Mouse (Mus musculus): ENCODE measurements around the gene Hist3h2ba. TPM values are rescaled to one million over a fixed set of nuclear protein-coding genes. Genes with fewer than 3 reads are reported as not detected.

The Hist3h2ba gene
- total and polyA plus RNA-seq, 3 experiments: 0.21 to 48.2 TPM; not detected in 1

DNA sequence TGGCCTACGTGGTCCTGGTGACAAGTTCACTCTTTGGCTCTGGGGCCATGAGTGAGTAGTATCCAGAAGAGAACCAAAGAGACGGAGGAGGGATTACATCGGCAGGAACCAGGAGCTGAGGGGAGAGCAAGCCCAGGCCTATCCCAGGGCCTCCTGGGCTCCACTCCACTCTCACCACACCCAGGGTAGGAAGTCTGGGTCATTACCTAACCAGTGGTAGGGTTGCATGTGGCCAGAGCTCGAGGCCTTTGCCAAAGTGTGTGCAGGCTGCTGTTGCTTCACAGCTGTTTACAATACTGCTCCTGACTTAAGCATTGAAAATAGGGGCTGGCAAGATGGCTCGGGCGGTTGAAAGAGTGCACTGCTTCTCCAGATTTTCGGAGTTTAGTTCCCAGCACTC lies 30.9 kb downstream of the Hist3h2ba start:
- H3K27ac ChIP-seq (ENCODE audit: control insufficient read depth, low read depth, low read length): no peak overlapping the region
- DNase-seq (ENCODE audit: low read depth, low spot score): no peak
- H3K4me3 ChIP-seq (ENCODE audit: control insufficient read depth in 1 of 2, insufficient read depth in 1 of 2, low read depth in 2 of 2, low read length in 2 of 2): peak overlapping the region; percentile 88 to 97
- no peak for TF ChIP-seq BHLHE40 (IDR thresholded peaks at IDR 0.05; ENCODE audit: borderline replicate concordance, low read depth, low read length)
- no peak for TF ChIP-seq POLR2A (IDR thresholded peaks at IDR 0.05; ENCODE audit: control insufficient read depth in 1 of 2, insufficient read depth in 1 of 2, low read depth in 1 of 2, low read length in 2 of 2, poor library complexity in 1 of 2)
- no peak for TF ChIP-seq GABPA (IDR thresholded peaks at IDR 0.05; ENCODE audit: low read depth, low read length)
- no peak for TF ChIP-seq ZNF384 (IDR thresholded peaks at IDR 0.05; ENCODE audit: low read depth, low read length)
- no peak for TF ChIP-seq MXI1 (IDR thresholded peaks at IDR 0.05; ENCODE audit: low read depth, low read length)
- TF ChIP-seq POLR2AphosphoS5 (IDR thresholded peaks at IDR 0.05; ENCODE audit: borderline replicate concordance, low read depth, low read length): no peak
- no peak for TF ChIP-seq TBP (IDR thresholded peaks at IDR 0.05; ENCODE audit: low read depth, low read length)
- no peak for TF ChIP-seq CHD1 (IDR thresholded peaks at IDR 0.05; ENCODE audit: low read depth, low read length)
- TF ChIP-seq ZKSCAN1 (IDR thresholded peaks at IDR 0.05; ENCODE audit: low read depth, low read length): no peak
- no peak for TF ChIP-seq MAX (IDR thresholded peaks at IDR 0.05; ENCODE audit: low read length)
- TF ChIP-seq USF2 (IDR thresholded peaks at IDR 0.05; ENCODE audit: borderline replicate concordance in 1 of 2, insufficient read depth in 1 of 2, low read depth in 1 of 2, low read length in 2 of 2): no peak
- no peak for TF ChIP-seq MEF2A (IDR thresholded peaks at IDR 0.05; ENCODE audit: extremely low read depth, insufficient replicate concordance, low read depth, low read length, poor library complexity, severe bottlenecking)
- TF ChIP-seq POLR2AphosphoS2 (IDR thresholded peaks at IDR 0.05; ENCODE audit: low read length): no peak
- no peak for TF ChIP-seq SMC3 (IDR thresholded peaks at IDR 0.05; ENCODE audit: low read depth, low read length)
- TF ChIP-seq MYB (IDR thresholded peaks at IDR 0.05; ENCODE audit: low read depth, low read length): no peak
- no peak for TF ChIP-seq SIN3A (IDR thresholded peaks at IDR 0.05; ENCODE audit: low read length)
- TF ChIP-seq UBTF (IDR thresholded peaks at IDR 0.05; ENCODE audit: borderline replicate concordance, insufficient read depth, low read depth, low read length): no peak
- no peak for TF ChIP-seq RAD21 (IDR thresholded peaks at IDR 0.05; ENCODE audit: low read depth, low read length)
- no peak for TF ChIP-seq MYC (IDR thresholded peaks at IDR 0.05; ENCODE audit: low read depth, low read length)
- TF ChIP-seq GATA1 (IDR thresholded peaks at IDR 0.05; ENCODE audit: low read depth, low read length): no peak
- H3K36me3 ChIP-seq (ENCODE audit: control insufficient read depth in 1 of 2, insufficient read depth in 2 of 2, low read length in 2 of 2): peaks cover 7 to 20% of the 10 kb centered on the region in 2 experiments; a peak in 3 of 4 replicates
- H3K4me1 ChIP-seq (ENCODE audit: control insufficient read depth in 1 of 2, insufficient read depth in 2 of 2, low read length in 2 of 2): peaks cover 15 to 16% of the 10 kb centered on the region in 2 experiments
- H3K79me2 ChIP-seq (ENCODE audit: control insufficient read depth, insufficient read depth, low read length, poor library complexity): peaks cover 50% of the 10 kb centered on the region
- H3K9ac ChIP-seq (ENCODE audit: control insufficient read depth, low read depth, low read length, poor library complexity, severe bottlenecking): peak overlapping the region; percentile 81
- no peaks in the 10 kb centered on the region for H3K9me3 ChIP-seq (replicated peaks; ENCODE audit: insufficient read depth, low read length)
- no peaks in the 10 kb centered on the region for H3K27me3 ChIP-seq (ENCODE audit: control insufficient read depth in 1 of 2, insufficient read depth in 2 of 2, low read length in 2 of 2)

DNA sequence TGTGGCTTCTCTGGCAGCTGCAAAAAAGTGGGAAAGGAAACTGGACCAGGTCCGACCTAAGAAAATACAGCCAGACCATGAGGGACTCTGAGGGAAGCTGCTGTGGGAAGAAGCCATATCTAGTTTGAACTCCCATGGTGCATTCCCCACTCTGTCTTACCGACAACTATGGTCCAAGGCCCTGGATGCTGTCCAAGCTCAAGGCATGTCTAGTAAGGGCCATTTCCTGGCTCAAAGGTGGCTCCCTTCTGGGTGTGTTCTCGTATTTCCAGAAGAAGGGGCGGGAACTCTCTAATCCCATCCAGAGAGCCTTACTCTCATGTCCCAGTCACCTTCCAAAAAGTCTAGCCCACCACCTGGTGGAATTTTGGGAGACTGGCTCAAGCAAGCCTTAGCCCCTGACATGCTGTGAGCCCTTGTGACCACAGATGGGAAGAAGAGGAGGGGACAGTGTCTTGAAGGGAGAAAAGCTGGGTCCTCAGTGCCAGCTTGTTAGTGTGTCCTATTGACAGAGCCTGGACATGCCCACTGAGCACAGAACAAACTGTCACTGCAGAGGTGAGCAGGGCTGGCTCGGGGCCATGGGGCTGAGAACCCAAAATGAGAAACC lies 31.8 kb downstream of the Hist3h2ba start:
- H3K4me3 ChIP-seq (ENCODE audit: control insufficient read depth in 1 of 2, insufficient read depth in 1 of 2, low read depth in 2 of 2, low read length in 2 of 2): no peak overlapping the region
- peaks cover 7 to 19% of the 10 kb centered on the region in 2 experiments; a peak in 3 of 4 replicates for H3K36me3 ChIP-seq (ENCODE audit: control insufficient read depth in 1 of 2, insufficient read depth in 2 of 2, low read length in 2 of 2)
- no peaks in the 10 kb centered on the region for H3K9me3 ChIP-seq (replicated peaks; ENCODE audit: insufficient read depth, low read length)
- no peak overlapping the region for H3K27ac ChIP-seq (ENCODE audit: control insufficient read depth, low read depth, low read length)
- H3K9ac ChIP-seq (ENCODE audit: control insufficient read depth, low read depth, low read length, poor library complexity, severe bottlenecking): no peak overlapping the region
- H3K79me2 ChIP-seq (ENCODE audit: control insufficient read depth, insufficient read depth, low read length, poor library complexity): peaks cover 48% of the 10 kb centered on the region
- TF ChIP-seq GATA1 (IDR thresholded peaks at IDR 0.05; ENCODE audit: low read depth, low read length): no peak
- no peak for TF ChIP-seq SIN3A (IDR thresholded peaks at IDR 0.05; ENCODE audit: low read length)
- TF ChIP-seq ELF1 (IDR thresholded peaks at IDR 0.05; ENCODE audit: low read depth, low read length): no peak
- TF ChIP-seq E2F4 (IDR thresholded peaks at IDR 0.05; ENCODE audit: borderline replicate concordance, low read depth, low read length): no peak
- TF ChIP-seq POLR2AphosphoS2 (IDR thresholded peaks at IDR 0.05; ENCODE audit: low read length): no peak
- TF ChIP-seq USF2 (IDR thresholded peaks at IDR 0.05; ENCODE audit: borderline replicate concordance in 1 of 2, insufficient read depth in 1 of 2, low read depth in 1 of 2, low read length in 2 of 2): no peak
- TF ChIP-seq ZNF384 (IDR thresholded peaks at IDR 0.05; ENCODE audit: low read depth, low read length): no peak
- TF ChIP-seq EP300 (IDR thresholded peaks at IDR 0.05; ENCODE audit: low read depth in 1 of 2, low read length in 2 of 2): no peak
- TF ChIP-seq POLR2A (IDR thresholded peaks at IDR 0.05; ENCODE audit: control insufficient read depth in 1 of 2, insufficient read depth in 1 of 2, low read depth in 1 of 2, low read length in 2 of 2, poor library complexity in 1 of 2): no peak
- TF ChIP-seq MAFK (IDR thresholded peaks at IDR 0.05; ENCODE audit: borderline replicate concordance, low read depth, low read length): no peak
- no peak for TF ChIP-seq ZKSCAN1 (IDR thresholded peaks at IDR 0.05; ENCODE audit: low read depth, low read length)
- H3K27me3 ChIP-seq (ENCODE audit: control insufficient read depth in 1 of 2, insufficient read depth in 2 of 2, low read length in 2 of 2): no peaks in the 10 kb centered on the region
- DNase-seq (ENCODE audit: low read depth, low spot score): no peak
- peaks cover 15 to 16% of the 10 kb centered on the region in 2 experiments for H3K4me1 ChIP-seq (ENCODE audit: control insufficient read depth in 1 of 2, insufficient read depth in 2 of 2, low read length in 2 of 2)

Data from MEL (cell line).